Mouse (Mus musculus) embryo, embryonic 10 days (tissue): ENCODE measurements around the gene Cramp1l.
"Not testable (repeated sequence)": the region's sequence is repeated elsewhere in the genome, so short reads cannot be mapped to it uniquely, and the experiment has no call there.

Experiments
- DNase-seq: peaks from one replicate; pipeline ENCODE4 v3.0.0-alpha.2; 2015; ENCODE audit warnings: low spot score

The Cramp1l gene

DNA sequence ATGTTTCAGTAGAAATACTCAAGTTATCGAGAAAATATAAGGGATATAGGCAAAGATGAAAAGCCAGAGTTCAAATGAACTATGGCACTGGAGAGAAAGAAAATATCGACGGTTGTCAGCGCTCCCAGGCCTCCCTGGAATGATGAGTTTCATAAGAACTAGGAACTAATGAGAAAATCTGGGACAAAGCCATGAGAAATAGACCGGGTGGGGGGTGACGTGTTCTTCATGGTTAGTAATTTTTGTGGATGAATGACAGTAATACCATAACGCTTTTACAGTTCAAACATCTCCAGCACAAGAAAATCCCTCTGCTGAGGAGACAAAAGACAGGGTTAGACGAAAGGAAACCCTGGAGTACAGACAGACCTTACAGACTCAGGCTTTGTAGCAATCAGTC, 56.2 kb downstream of the Cramp1l start:
- no peak for DNase-seq

DNA sequence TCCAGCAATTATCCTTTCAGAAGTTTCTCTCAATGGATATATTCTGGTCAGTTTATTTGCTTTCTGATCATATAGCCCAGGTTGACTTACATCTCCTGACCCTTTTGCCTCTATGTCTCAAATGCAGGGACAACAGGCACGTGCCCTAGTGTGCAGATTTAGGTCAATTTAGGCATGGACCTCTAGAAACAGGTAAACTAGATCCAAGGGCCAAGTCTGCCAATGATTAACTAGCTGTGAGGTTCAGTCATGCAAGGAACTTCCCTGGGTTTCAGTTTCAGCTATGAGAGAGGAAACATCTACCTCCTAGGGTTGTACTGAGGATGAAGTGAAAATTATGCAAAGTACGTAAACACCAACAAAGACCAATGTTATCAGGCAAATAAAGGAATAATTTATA, 62.3 kb downstream of the Cramp1l start:
- no peak for DNase-seq

DNA sequence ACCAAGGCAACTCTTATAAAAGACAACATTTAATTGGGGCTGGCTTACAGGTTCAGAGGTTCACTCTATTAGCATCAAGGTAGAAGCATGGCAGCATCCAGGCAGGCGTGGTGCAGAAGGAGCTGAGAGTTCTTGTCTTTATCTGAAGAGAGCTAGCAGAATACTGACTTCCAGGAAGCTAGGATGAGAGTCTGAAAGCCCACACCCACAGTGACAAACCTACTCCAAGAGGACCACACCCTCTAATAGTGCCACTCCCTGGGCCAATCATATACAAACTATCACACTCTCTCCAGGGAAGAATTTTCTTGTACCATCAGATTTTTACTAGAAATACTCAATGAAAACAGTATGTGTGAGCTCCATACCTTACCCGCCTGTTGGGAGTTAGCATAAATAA, 64.9 kb downstream of the Cramp1l start:
- no peak for DNase-seq

DNA sequence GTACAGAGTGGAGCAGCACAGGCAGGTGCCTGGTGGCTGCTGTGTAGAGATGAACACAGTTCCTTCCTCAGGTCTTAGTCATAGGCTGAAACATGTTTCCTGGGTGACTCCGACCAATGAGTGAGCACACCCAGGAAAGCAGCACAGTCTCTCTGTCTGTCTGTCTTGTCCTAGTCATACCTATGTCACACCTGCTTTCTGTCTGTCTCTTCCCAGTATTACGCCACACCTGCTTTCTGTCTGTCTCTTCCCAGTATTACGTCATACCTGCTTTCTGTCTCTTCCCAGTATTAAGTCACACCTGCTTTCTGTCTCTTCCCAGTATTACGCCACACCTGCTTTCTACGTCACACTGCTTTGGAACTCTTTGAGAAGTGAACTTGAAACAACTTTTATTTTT, 67.4 kb downstream of the Cramp1l start:
- no peak for DNase-seq

- DNase-seq = not testable (repeated sequence)
Observed at GRCm38 (mm10) chr17:24943589-24943988, 72.0 kb downstream of the Cramp1l start.

- no peak for DNase-seq
Observed at GRCm38 (mm10) chr17:24943036-24943435, 72.6 kb downstream of the Cramp1l start.

- not testable (repeated sequence) for DNase-seq
Observed at GRCm38 (mm10) chr17:24942453-24942852, 73.1 kb downstream of the Cramp1l start.

GRCm38 (mm10) chr17:24937266-24937665, 78.3 kb downstream of the Cramp1l start:
- no peak for DNase-seq

GRCm38 (mm10) chr17:24936259-24937237, 79.0 kb downstream of the Cramp1l start, which contains the start of gene Mapk8ip3:
Gene Mapk8ip3 (minus strand): TSS chr17:24936977.
- DNase-seq = peak; percentile 97

DNA sequence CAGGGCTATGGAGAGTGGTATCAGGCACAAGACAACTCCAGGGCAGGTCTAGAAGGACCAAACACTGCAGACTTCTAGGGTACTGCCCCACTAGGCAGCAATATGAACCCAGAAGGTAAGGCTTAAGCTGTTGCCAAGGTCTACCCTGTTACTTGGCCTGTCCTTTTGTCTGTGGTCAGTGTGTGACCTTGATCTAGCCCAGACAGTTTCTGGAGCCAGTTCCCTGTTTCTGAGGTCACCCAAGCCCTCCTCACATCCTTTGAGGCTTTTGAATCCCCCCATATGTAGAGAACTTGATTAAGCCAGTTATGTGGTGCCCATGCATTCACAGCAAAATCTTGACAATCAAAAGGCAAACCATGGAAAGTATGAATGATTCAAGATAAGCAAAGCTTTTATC, 79.9 kb downstream of the Cramp1l start:
- no peak for DNase-seq

- no peak for DNase-seq
Observed at GRCm38 (mm10) chr17:24934926-24935325, 80.7 kb downstream of the Cramp1l start.

- no peak for DNase-seq
Observed at GRCm38 (mm10) chr17:24933163-24933562, 82.4 kb downstream of the Cramp1l start.

DNA sequence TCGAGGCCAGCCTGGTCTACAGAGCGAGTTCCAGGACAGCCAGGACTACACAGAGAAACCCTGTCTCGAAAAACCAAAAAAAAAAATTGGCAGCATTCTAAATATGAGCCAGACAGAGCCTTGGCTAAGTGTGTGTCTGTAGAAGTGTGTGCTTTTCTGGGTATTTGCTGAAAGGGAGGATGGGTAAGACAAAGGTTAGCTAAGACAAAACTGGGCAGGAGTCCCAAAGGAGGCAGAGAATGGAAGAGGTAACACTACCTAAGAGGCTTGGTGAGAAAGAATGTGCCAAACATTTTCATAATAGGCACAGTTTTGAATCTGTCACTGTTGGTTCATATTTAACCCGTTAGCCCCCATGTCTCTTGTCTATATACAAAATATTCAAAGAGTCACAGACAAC, 83.2 kb downstream of the Cramp1l start:
- DNase-seq = no peak

DNA sequence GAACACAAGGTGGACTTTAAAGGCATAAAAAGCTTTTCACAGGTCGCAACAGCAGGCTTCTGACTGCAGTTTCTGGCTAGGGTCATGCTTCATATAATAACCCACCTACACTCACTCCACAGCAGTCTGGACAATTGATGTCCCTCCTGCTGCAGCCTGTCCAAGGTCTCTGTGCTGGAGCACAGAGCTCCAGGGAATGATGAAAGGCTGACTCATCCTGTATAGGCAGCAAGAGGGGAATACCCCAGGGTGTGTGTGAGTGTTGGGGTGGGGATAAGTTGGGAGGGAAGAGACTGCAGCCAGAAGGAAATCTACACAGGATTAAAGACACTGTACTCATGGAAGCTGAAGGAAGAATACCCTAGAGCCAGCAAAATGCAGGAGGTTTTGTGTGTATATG, 86.1 kb downstream of the Cramp1l start:
- no peak for DNase-seq

DNA sequence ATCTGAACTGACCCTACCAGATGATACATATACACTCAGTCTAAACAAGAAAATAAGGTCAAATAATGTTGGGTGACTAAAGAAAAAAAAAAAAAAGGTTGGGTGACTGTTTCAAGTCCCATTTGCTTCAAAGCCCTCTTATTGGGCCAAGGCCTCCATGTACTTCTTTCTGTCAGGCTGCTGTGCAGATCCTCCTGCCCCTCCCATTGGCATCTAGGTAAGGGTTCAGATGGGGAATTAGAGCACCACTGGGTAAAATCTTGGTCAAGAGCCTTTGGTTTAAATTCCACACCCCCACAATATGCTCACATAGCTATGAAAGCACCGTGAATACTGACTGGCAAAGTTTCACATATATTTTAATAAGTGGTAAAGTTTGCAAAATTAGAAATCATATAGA, 92.3 kb downstream of the Cramp1l start:
- no peak for DNase-seq

DNA sequence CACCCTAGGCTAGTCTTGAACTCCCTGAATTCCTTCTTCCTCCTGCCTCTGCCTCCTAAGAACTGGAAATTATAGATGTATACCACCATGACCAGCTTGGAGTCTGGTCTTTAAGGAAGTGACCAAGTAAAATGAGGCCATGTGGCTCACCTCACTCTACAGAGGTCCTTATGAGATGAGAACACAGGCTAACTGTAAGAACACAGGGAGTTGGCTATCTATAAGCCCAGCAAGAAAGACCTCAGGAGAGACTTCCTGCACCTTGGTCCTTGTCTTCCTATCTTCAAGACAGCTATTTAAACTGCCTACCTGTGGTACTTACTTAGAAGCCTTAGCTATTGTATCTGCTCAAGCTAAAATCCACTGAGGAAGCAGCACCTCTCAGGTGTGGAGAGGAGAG, 101.6 kb downstream of the Cramp1l start:
- no peak for DNase-seq
